Mouse (Mus musculus): ENCODE measurements around the gene Olfr194. TPM values are rescaled to one million over a fixed set of nuclear protein-coding genes. Genes with fewer than 3 reads are reported as not detected.

Olfr194 gene
- not detected for total RNA-seq (2023)

GRCm38 (mm10) chr16:59120969-59121368 lies at the start of gene Olfr194:
TSS of gene Olfr194 (minus strand) at chr16:59121069.

GRCm38 (mm10) chr16:59170354-59170753 lies 49.5 kb upstream of the Olfr194 start, which contains the start of gene Olfr196:
TSS of gene Olfr196 (minus strand) at chr16:59170454.

GRCm38 (mm10) chr16:59146746-59147145 lies 25.9 kb upstream of the Olfr194 start, which contains the start of gene Olfr195:
TSS of gene Olfr195 (plus strand) at chr16:59147046.

GRCm38 (mm10) chr16:59111781-59112180 lies 9.1 kb downstream of the Olfr194 start, which contains the start of gene Olfr193:
TSS of gene Olfr193 (minus strand) at chr16:59111881.

GRCm38 (mm10) chr16:59089722-59090121 lies 31.1 kb downstream of the Olfr194 start, which contains the start of gene Olfr191:
TSS of gene Olfr191 (minus strand) at chr16:59089822.

GRCm38 (mm10) chr16:59077905-59078304 lies 43.0 kb downstream of the Olfr194 start, which contains the start of gene Olfr190:
TSS of gene Olfr190 (minus strand) at chr16:59078005.

Other genes starting within 250 kb of the Olfr194 start
- gene Olfr177, start 246.3 kb downstream of the Olfr194 start, total RNA-seq (2023), result not detected
- not detected for gene Olfr178, start 229.0 kb downstream of the Olfr194 start, total RNA-seq (2023)
- not detected for gene Olfr181, start 192.3 kb downstream of the Olfr194 start, total RNA-seq (2023)
- gene Olfr180, start 191.7 kb downstream of the Olfr194 start, total RNA-seq (2023), result not detected
- gene Olfr183, start 125.7 kb downstream of the Olfr194 start, total RNA-seq (2023), result not detected
- gene Olfr186, start 90.8 kb downstream of the Olfr194 start, total RNA-seq (2023), result not detected
- gene Olfr187, start 81.3 kb downstream of the Olfr194 start, total RNA-seq (2023), result not detected
- not detected for gene Olfr190, start 43.1 kb downstream of the Olfr194 start, total RNA-seq (2023)
- gene Olfr191, start 31.2 kb downstream of the Olfr194 start, total RNA-seq (2023), result not detected
- not detected for gene Olfr193, start 9.2 kb downstream of the Olfr194 start, total RNA-seq (2023)
- gene Olfr195, start 26.0 kb upstream of the Olfr194 start, total RNA-seq (2023), result not detected
- gene Olfr196, start 49.4 kb upstream of the Olfr194 start, total RNA-seq (2023), result not detected
- not detected for gene Olfr198, start 82.5 kb upstream of the Olfr194 start, total RNA-seq (2023)
- not detected for gene Olfr199, start 98.7 kb upstream of the Olfr194 start, total RNA-seq (2023)
- not detected for gene Olfr201, start 151.6 kb upstream of the Olfr194 start, total RNA-seq (2023)
- gene Olfr202, start 165.7 kb upstream of the Olfr194 start, total RNA-seq (2023), result not detected
- gene Olfr203, start 177.8 kb upstream of the Olfr194 start, total RNA-seq (2023), result not detected
- gene Olfr204, start 197.2 kb upstream of the Olfr194 start, total RNA-seq (2023), result not detected
- not detected for gene Olfr205, start 210.1 kb upstream of the Olfr194 start, total RNA-seq (2023)
- gene Olfr206, start 228.2 kb upstream of the Olfr194 start, total RNA-seq (2023), result not detected
- gene Olfr209, start 242.9 kb upstream of the Olfr194 start, total RNA-seq (2023), result not detected

All from CD4-positive naive resting alpha-beta T cell, adult 57 days (primary cell).